Mouse (Mus musculus) ES-E14 (cell line): ENCODE measurements at regions not wholly inside any gene's neighbourhood (a gene's known extent, or its start where the extent isn't known, plus 50 kb on each side); places are given as distances from the start of the nearest gene placed in this dataset.
A peak's percentile ranks its signal among the peaks of the same experiment; 100 is the strongest.

Source experiments
- DNase-seq: peaks from one replicate; pipeline ENCODE4 v3.0.0-alpha.2; 2013; ENCODE audit warnings: low read depth, low spot score
- H3K27ac ChIP-seq: 2 replicates; pipeline ENCODE4 v1.5.1; 2012; ENCODE audit warnings: low read depth, mild to moderate bottlenecking, low read length, moderate library complexity, mixed read lengths; ENCODE audit not compliant: poor library complexity, insufficient read depth, severe bottlenecking
- H3K36me3 ChIP-seq: 2 replicates; pipeline ENCODE4 v1.6.1; 2012; ENCODE audit warnings: mild to moderate bottlenecking, low read length, moderate library complexity, mixed read lengths; ENCODE audit not compliant: control insufficient read depth, poor library complexity, insufficient read depth, severe bottlenecking
- H3K4me1 ChIP-seq, 2 experiments: fragments of 150-350 bp in 1 of 2; sonication (generic) in 1 of 2; 2 replicates each; pipeline ENCODE4 v1.6.1; 2012; ENCODE audit warnings: low read length in 2 of 2, mild to moderate bottlenecking in 1 of 2, mixed read lengths in 1 of 2; ENCODE audit not compliant: control insufficient read depth in 2 of 2, insufficient read depth in 2 of 2, poor library complexity in 1 of 2
- H3K4me3 ChIP-seq, 2 experiments: fragments of 150-350 bp in 1 of 2; sonication (generic) in 1 of 2; 2 replicates each; pipeline ENCODE4 v1.5.1; 2012; ENCODE audit warnings: low read length in 2 of 2, low read depth in 1 of 2, mild to moderate bottlenecking in 1 of 2, mixed read lengths in 1 of 2; ENCODE audit not compliant: insufficient read depth in 1 of 2, poor library complexity in 1 of 2, severe bottlenecking in 1 of 2
- H3K9ac ChIP-seq: 2 replicates; pipeline ENCODE4 v1.6.1; 2012; ENCODE audit warnings: low read depth, mild to moderate bottlenecking, low read length, mixed read lengths; ENCODE audit not compliant: poor library complexity, insufficient read depth, severe bottlenecking
- H3K9me3 ChIP-seq: fragments of 150-350 bp; sonication (generic); 2 replicates; pipeline ENCODE4 v1.6.1; 2012; ENCODE audit warnings: low read depth, mild to moderate bottlenecking, low read length; ENCODE audit not compliant: control insufficient read depth, insufficient read depth
- CHD2 ChIP-seq: IDR thresholded peaks from 2 replicates; pipeline ENCODE4 v1.6.1; 2014; ENCODE audit warnings: mild to moderate bottlenecking, low read depth, low read length, inconsistent platforms
- HCFC1 ChIP-seq: IDR thresholded peaks from 2 replicates; pipeline ENCODE4 v1.6.1; 2012; ENCODE audit warnings: low read length, inconsistent platforms, borderline replicate concordance; ENCODE audit not compliant: insufficient read depth
- MAFK ChIP-seq: IDR thresholded peaks from 2 replicates; pipeline ENCODE4 v1.6.1; 2014; ENCODE audit warnings: mild to moderate bottlenecking, low read depth, low read length, inconsistent platforms; ENCODE audit not compliant: insufficient read depth
- ZC3H11A ChIP-seq: IDR thresholded peaks from 2 replicates; pipeline ENCODE4 v1.6.1; 2012; ENCODE audit warnings: low read depth, mild to moderate bottlenecking, inconsistent platforms, low read length, borderline replicate concordance
- ZNF384 ChIP-seq: IDR thresholded peaks from 2 replicates; pipeline ENCODE4 v1.6.1; 2012; ENCODE audit warnings: low read depth, low read length, inconsistent platforms
- in situ Hi-C, 2 experiments: fragments of 600-800 bp; cut with MboI; formaldehyde crosslinking; loops; one replicate each; pipeline ENCODE4 v1.15.1; 2025; ENCODE audit warnings: low sequenced_read_pairs in 2 of 2, inconsistent platforms in 1 of 2; ENCODE audit not compliant: unreplicated experiment in 2 of 2

- no peaks in the 10 kb centered on the region for H3K36me3 ChIP-seq
- DNase-seq = no peak
- in situ Hi-C loops = no loop called here
- H3K27ac ChIP-seq = no peak overlapping the region
- H3K9me3 ChIP-seq = no peaks in the 10 kb centered on the region
- no peak overlapping the region for H3K9ac ChIP-seq
- no peak for TF ChIP-seq CHD2
- no peak for TF ChIP-seq ZNF384
- no peak for TF ChIP-seq HCFC1
- no peak for TF ChIP-seq ZC3H11A
- no peak for TF ChIP-seq MAFK
- no peaks in the 10 kb centered on the region for H3K4me1 ChIP-seq
- no peak overlapping the region for H3K4me3 ChIP-seq
Observed at GRCm38 (mm10) chr9:33850993-33851392, 634.7 kb upstream of the Kirrel3 start.

GRCm38 (mm10) chr9:33856169-33856568 is 629.5 kb upstream of the Kirrel3 start:
- H3K9me3 ChIP-seq = no peaks in the 10 kb centered on the region
- H3K9ac ChIP-seq = no peak overlapping the region
- in situ Hi-C loops = no loop called here
- H3K4me3 ChIP-seq = no peak overlapping the region
- H3K27ac ChIP-seq = no peak overlapping the region
- DNase-seq = peak; percentile 8
- TF ChIP-seq ZC3H11A (no peak), ZNF384 (no peak), CHD2 (no peak), MAFK (no peak), HCFC1 (no peak)
- H3K36me3 ChIP-seq = no peaks in the 10 kb centered on the region
- H3K4me1 ChIP-seq = no peaks in the 10 kb centered on the region

GRCm38 (mm10) chr9:33858511-33858910 is 627.2 kb upstream of the Kirrel3 start:
- H3K4me1 ChIP-seq = no peaks in the 10 kb centered on the region
- in situ Hi-C loops = no loop called here
- H3K27ac ChIP-seq = no peak overlapping the region
- no peak for TF ChIP-seq ZNF384
- no peak for TF ChIP-seq MAFK
- TF ChIP-seq CHD2 = no peak
- no peak for TF ChIP-seq ZC3H11A
- no peak for TF ChIP-seq HCFC1
- no peaks in the 10 kb centered on the region for H3K36me3 ChIP-seq
- no peak overlapping the region for H3K9ac ChIP-seq
- no peak for DNase-seq
- no peak overlapping the region for H3K4me3 ChIP-seq
- H3K9me3 ChIP-seq = no peaks in the 10 kb centered on the region

GRCm38 (mm10) chr9:33868666-33869065 is 617.0 kb upstream of the Kirrel3 start:
- TF ChIP-seq CHD2 = no peak
- TF ChIP-seq ZNF384 = no peak
- no peak for TF ChIP-seq ZC3H11A
- TF ChIP-seq MAFK = no peak
- no peak for TF ChIP-seq HCFC1
- in situ Hi-C loops = no loop called here

GRCm38 (mm10) chr9:33887279-33887678 is 598.4 kb upstream of the Kirrel3 start:
- no peak for TF ChIP-seq ZC3H11A
- TF ChIP-seq CHD2 = no peak
- Histone ChIP-seq H3K4me1 (no peaks in the 10 kb centered on the region), H3K27ac (no peak overlapping the region), H3K4me3 (no peak overlapping the region), H3K36me3 (no peaks in the 10 kb centered on the region), H3K9ac (no peak overlapping the region), H3K9me3 (no peaks in the 10 kb centered on the region)
- in situ Hi-C loops = no loop called here
- no peak for DNase-seq

More at GRCm38 (mm10) chr9:33868666-33869065, 617.0 kb upstream of the Kirrel3 start:
- H3K4me3 ChIP-seq = no peak overlapping the region
- H3K36me3 ChIP-seq = no peaks in the 10 kb centered on the region
- H3K9ac ChIP-seq = no peak overlapping the region
- no peak overlapping the region for H3K27ac ChIP-seq
- H3K4me1 ChIP-seq = no peaks in the 10 kb centered on the region
- no peaks in the 10 kb centered on the region for H3K9me3 ChIP-seq
- no peak for DNase-seq
